Mouse (Mus musculus) layer of hippocampus, postnatal 10 days (tissue): ENCODE measurements around the gene Prkag2. TPM values are rescaled to one million over a fixed set of nuclear protein-coding genes. Genes with fewer than 3 reads are reported as not detected.

ENCODE experiments used
- DNase-seq, 2 experiments: peaks; one replicate each; pipeline ENCODE4 v3.0.0; 2021; ENCODE audit warnings: low spot score in 2 of 2
- total RNA-seq, 2 experiments: library from RNA; stranded (reverse); gene quantifications; 2 replicates each; pipeline ENCODE4 v1.2.3; 2021

The Prkag2 gene
- total RNA-seq, 2 experiments from 2014 or later: 143 to 147 TPM

- no peak for DNase-seq
Observed at GRCm38 (mm10) chr5:25053971-25054658, 46.3 kb downstream of the Prkag2 start.

GRCm38 (mm10) chr5:25050827-25051226 lies 49.6 kb downstream of the Prkag2 start:
- DNase-seq: no peak

GRCm38 (mm10) chr5:25047670-25048069 lies 52.8 kb downstream of the Prkag2 start:
- no peak for DNase-seq

- DNase-seq: no peak
Observed at GRCm38 (mm10) chr5:25046762-25047161, 53.7 kb downstream of the Prkag2 start.

GRCm38 (mm10) chr5:25044007-25044406 lies 56.4 kb downstream of the Prkag2 start:
- no peak for DNase-seq

- no peak for DNase-seq
Observed at GRCm38 (mm10) chr5:25041947-25042346, 58.5 kb downstream of the Prkag2 start.

GRCm38 (mm10) chr5:25041307-25041706 lies 59.1 kb downstream of the Prkag2 start:
- peak in 1 of 2 experiments; percentile 53 for DNase-seq

GRCm38 (mm10) chr5:25040903-25041302 lies 59.5 kb downstream of the Prkag2 start:
- DNase-seq: no peak

- no peak for DNase-seq
Observed at GRCm38 (mm10) chr5:25038827-25039226, 61.6 kb downstream of the Prkag2 start.

- DNase-seq: no peak
Observed at GRCm38 (mm10) chr5:25035391-25035790, 65.1 kb downstream of the Prkag2 start.

GRCm38 (mm10) chr5:25031456-25031856 lies 69.0 kb downstream of the Prkag2 start:
- DNase-seq: peak; percentile 36 to 43

- no peak for DNase-seq
Observed at GRCm38 (mm10) chr5:25031037-25031436, 69.4 kb downstream of the Prkag2 start.

- no peak for DNase-seq
Observed at GRCm38 (mm10) chr5:25030276-25030681, 70.2 kb downstream of the Prkag2 start.

- DNase-seq: peak in 1 of 2 experiments; percentile 45
Observed at GRCm38 (mm10) chr5:25027673-25028072, 72.8 kb downstream of the Prkag2 start.

- DNase-seq: no peak
Observed at GRCm38 (mm10) chr5:25025309-25026019, 75.0 kb downstream of the Prkag2 start.

- DNase-seq: peak in 1 of 2 experiments; percentile 62
Observed at GRCm38 (mm10) chr5:25022904-25023303, 77.5 kb downstream of the Prkag2 start.

- no peak for DNase-seq
Observed at GRCm38 (mm10) chr5:25019221-25019620, 81.2 kb downstream of the Prkag2 start.

GRCm38 (mm10) chr5:25012134-25012533 lies 88.3 kb downstream of the Prkag2 start:
- DNase-seq: no peak

GRCm38 (mm10) chr5:25011019-25011485 lies 89.4 kb downstream of the Prkag2 start:
- peak; percentile 91 for DNase-seq

GRCm38 (mm10) chr5:25010438-25010892 lies 90.0 kb downstream of the Prkag2 start:
- peak; percentile 95 to 96 for DNase-seq

- DNase-seq: no peak
Observed at GRCm38 (mm10) chr5:25009770-25010169, 90.7 kb downstream of the Prkag2 start.

GRCm38 (mm10) chr5:25008966-25009365 lies 91.5 kb downstream of the Prkag2 start:
- DNase-seq: no peak
